Mouse (Mus musculus) embryo, embryonic 11 days (tissue): ENCODE measurements around the gene Ciita.

ENCODE experiments used
- DNase-seq: peaks from one replicate; pipeline ENCODE4 v3.0.0-alpha.2; 2015

Gene Ciita

DNA sequence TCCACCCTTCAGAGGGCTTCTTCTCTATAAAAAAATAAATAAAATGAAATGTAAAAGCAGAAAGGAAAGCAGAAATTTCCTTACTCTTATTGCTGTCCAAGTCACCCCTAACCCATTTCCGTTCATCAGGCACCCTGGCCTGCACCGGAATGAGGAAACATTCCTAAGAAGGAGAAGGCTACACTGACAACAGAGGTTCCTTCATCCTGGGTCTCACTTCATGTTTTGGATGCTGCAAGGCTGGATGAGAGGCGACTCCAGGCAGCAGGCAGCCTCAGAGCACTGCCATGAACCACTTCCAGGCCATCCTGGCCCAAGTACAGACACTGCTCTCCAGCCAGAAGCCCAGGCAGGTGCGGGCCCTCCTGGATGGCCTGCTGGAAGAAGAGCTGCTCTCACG, at the start of gene Ciita:
TSS of gene Ciita (plus strand) at position 203 of the 400 bp plus-strand sequence.
- DNase-seq, result no peak

DNA sequence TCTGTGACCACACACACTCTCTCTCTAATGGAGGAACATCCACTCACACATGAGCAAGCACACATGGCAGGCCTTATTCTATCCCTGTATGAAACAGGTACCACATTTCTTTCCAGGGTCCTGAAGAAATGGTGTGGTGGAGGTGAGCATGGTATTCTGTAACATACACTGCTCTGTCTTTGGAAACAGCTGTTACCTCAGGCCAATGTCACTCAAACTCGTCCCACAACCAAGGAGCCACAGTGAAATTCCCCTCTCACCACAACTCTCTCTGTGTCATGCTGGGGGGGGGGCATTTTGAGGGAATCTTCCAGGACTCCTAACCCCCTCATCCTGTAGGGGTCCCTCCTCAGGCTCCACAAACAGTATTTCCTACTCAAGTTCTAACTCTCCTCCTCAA, 47.9 kb upstream of the Ciita start:
- no peak for DNase-seq

DNA sequence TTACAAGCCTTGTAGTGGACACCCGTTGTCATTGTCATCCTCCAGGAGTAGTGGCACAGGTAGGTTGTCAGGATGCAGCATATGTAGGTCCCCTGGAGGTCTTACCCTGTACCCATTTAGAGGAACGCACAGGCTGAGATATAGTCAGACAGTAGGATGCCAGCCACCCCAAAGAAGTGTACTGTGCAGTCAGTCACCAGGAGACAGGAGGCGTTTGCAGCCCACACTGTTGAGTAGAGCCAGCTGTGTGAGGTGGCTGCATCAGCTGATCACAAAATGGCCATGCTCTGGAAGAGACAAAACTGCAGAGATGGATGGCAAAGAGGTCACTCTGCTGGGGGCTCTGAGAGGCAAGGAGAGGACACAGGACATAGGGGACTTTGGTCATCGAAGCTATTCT, 47.5 kb upstream of the Ciita start:
- no peak for DNase-seq

DNA sequence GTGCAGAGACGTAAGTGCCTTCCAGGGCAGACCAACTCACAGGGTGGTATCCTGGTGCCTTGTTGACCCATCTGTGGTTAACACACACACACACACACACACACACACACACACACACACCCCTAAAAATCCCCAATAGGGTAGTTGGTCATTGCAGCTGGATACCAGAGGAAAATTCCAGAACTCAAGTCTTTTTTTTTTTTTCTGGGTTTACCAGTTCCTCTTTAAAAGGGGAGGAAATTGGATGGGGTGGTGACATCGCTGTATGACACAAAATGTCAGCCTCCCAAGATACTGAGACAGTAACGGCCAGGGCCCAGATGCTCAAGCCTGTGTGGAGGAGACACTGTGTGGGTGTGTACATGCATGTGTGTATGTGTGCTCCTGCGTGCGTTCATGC, 46.5 kb upstream of the Ciita start:
- DNase-seq, result no peak

DNA sequence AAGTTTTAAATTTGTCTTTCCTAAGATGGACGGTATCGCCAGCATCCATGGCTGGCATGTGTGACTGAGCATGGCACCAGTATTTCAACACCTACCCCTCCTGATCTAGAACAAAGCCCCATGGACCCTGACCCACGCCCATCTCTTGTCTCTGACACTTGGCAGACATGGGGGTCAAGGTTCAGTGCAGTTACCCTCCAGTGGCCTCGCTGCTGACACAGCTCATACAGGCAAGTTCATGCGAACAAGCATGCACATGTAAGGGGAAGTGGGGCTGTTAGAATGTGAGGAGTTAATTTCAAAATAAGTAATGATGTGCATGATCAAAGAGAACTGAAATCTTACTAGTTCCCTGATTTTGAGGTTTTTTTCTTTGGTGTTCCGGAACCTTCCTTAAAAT, 43.7 kb upstream of the Ciita start:
- DNase-seq, result no peak

DNA sequence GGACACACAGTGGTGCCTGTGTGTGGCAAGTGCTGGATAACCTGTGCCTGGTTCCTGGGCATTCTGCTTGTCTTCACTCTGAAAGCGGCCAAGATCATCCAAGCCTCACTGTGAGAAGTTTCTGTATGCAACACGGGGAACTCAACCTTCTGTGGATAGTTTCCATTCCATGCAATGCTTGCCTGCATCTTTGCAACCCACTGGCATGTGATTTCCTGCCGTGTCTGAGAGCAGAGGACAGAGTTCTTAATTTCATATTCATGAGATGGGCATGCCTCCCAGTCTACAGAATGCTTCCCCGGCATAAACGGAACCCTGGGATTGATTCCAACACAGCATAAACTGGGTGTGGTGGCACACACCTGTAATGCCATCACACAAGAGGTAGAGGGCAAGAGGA, 41.8 kb upstream of the Ciita start:
- DNase-seq, result no peak

DNA sequence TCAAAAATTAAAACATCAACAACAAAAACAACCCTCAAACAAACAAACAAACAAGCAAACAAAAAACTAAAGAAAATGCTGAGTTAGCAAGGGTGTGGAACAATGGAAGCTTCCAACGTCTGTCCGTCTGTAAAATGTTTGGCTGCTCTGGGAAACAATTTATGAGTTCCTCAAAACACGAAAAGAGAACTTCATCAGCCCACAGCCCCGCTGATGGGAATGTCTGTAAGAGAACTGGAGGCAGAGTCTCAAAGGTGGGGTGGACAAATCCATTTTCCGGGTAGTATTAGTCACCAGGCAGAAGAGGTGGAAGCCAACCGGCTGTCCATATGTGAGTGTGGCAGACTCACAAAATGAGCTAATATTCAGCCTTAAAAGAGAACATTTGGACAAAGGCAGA, 38.5 kb upstream of the Ciita start:
- no peak for DNase-seq

DNA sequence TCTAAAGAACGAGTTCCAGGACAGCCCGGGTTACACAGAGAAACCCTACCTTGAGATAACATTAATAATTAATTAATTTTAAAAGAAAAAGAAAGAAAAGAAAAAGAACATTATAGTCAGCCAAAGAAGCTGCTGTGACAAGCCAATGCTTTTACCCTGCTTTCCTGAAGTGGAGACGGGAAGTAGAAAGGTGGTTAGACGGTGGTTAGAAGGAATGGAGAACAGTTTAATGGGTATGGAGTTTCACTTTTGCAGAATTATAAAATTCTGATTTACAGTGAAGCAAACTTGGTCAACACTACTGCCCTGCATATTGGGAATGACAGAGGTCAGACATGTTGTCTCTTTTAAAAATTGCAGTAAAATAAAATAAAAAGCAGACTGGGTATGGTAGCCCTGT, 38.1 kb upstream of the Ciita start:
- no peak for DNase-seq

DNA sequence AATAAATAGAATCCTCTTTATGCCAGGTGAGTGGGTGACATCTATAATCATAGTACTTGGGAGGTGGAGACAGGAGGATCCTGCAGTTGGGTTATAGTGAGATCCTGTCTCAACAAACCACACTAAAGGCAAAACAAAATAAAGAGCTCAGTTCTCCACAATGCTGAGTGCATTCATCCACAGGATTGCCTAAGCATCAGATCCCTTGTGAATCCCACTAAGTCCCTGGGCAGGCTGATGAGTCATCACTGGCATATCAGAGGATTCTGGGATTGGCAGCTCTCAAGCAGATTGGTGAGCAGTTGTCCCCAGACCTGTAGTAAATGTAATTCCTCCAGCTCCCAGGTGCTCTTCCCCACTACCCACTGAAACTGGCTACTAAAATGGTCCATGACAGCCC, 36.1 kb upstream of the Ciita start:
- DNase-seq, result no peak

DNA sequence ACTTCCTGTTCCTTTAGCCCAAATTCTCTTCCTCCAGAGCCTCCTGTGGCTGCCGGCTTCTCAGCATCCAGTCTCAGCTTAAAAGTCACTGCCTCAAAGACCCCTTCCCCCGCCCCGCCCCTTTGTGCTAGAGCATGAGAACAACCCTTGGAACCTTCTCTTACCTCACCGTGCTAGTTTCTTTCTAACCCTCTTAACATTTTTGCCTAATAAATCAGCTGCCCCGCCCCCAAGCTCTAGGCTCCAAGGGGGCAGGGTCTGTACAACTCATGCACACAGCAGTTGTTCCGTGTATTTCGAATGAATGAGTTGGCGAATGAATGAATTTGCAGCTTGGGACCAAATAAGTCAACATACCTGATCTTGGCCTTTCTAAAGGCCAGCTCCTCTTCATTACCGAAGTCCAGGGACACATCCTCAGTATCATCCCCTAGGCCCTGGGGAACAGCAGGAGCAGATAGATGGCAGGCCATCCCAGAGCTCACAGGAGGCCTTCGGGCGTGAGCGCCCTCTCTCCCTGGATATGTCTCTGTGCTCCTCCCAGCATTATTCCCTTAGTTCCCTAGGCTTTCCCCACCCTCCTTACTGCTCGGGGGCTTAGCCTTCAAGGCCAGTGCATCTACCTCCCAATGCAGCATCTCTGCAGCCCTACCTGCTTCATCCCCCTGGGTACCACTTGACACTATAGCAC, 33.1 kb upstream of the Ciita start:
- peak; percentile 59 for DNase-seq

DNA sequence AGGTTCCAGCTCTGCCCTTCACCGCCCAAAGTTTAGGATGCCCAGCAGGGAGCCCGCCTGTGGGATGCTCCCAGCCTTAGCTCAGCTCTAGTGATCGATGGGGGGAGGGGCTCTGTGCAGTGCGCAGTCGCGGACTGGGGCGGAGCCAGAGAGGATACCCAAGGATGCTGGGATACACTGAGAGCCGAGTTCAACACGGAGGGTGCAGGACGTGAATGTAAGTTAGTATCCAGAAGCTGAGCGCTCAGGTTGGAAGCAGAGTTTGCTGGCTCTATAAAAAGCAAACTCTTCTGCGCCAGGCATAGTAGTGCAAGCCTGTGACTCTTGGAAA, 32.6 kb upstream of the Ciita start, which contains the start of gene Tvp23a:
TSS of gene Tvp23a (minus strand) at position 99 of the 331 bp plus-strand sequence.
- DNase-seq, result peak; percentile 94

DNA sequence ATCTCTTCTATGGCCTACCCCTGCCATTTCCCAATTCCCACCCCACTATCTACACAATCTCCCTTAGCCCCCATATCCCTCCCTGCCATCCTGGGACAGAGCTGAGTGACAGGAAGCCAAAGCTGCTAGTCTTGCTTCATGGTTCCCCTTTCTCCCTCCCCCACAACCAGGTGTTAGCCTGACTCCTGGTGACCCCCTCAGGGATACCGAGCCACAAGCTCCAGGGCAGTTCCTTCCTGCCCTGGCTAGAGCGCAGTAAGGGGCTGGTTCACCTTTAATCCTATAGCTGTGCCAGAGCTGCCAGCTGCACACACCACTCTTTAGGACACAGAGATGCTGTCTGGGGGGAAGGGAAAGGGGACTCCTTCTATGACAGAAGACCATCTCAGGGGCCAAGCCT, 32.1 kb upstream of the Ciita start:
- no peak for DNase-seq

DNA sequence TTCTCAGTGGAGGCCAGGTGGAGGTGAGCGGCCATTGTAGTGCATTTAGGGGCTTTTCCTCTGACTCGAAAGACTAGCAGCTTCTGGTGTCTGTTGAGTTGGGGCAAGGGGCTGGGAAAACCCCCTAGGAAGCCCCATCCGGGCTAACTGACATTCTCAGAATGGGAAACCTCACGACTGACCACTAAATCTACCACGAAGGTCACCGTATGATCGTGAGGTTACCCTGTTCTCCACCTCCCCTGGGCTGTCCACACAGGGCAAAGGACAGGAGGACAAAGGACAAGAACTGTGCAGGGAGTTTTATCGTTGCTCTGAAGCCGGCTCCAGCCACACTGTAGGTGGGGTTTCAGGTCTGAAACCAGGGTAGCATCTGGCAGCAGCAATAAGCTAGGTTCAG, 30.9 kb upstream of the Ciita start:
- DNase-seq, result no peak

DNA sequence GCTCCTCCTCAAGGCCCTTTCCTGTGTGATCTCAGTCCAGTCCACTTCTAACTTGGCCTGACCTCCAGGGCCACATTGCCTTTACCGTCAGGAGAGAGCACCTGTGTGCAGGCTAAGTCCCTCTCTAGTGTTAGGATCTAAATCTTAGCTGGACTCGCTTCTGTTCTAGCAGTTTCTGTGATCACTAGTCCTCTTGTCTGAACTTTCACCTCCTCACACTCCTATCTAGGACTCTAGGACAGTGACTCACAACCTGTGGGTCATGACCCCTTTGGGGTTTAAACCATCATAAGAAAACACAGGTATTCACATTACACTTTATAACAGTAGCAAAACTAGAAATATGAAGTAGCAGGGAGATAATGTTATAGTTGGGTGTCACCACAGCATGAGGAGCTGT, 28.0 kb upstream of the Ciita start:
- no peak for DNase-seq

DNA sequence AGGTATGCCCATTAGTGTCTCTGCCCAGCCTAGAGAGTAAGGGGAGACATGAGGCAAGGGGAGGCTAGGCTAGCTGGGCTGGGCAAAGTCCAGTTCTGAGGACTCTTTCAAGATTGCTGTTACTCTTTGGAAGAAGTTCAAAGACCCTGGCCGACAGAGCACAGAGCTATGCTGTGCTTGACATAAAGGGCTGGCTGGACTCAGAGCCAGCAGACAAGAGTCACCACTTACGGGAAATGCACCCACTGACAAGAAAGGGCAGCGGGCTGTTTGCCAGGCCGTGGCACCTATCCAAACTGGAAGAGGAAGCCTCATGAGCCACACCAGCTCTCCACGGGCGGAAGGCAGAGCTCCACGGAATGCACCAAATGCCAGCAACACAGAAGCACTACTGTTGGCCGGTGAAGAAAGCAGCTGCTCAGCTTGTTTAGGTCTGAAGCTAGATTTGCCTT, 27.4 kb upstream of the Ciita start:
- DNase-seq, result no peak

DNA sequence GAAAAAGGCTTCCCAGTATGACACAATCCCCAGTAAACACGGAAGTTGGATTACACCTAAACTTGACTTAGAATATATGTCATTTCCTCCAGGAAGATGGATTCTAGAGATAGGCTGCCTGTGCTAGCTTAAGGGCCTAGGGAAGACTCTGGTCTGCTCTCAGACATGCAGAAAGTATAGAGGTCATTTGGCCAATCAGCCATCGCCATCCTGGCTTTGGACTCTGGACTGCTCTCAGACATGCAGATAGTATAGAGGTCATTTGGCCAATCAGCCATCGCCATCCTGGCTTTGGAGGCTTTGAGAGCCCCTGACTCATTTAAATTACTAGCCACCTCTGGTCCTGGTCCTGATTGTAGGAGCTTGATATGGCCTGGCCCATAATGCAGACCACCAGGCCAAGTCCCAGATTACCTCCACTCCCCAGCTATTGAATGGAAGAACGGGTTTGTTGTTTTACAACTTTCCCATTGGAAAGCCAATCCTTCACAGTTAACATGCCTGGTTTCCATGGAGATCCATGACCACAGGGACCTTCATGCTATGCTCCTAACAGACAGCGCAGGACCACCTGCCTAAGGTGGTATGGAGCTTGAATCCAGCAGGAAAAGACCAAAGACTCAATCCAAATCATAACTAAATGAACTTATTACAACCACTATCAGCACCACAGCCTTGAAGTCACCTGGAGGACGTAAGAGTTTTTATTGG, 25.8 kb upstream of the Ciita start:
- DNase-seq, result no peak

DNA sequence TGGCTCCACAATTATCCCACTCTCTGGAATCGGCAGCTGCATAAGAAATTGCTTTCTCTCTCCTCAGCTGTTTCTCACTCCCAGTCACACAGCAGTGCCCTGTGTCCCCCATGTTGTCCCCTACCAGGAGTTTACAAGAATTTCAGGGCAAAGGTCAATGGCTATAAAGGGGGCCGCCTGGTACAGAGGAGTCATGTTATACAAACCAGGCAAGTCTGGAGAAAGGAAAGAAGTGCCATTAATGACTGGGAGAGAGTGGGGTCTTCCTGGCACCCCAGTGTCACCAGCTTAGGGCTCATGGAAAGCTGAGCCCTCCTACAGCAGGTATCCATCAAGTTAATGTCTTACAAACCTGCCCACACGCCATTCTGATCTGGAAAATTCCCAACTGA, 25.3 kb upstream of the Ciita start:
- DNase-seq, result peak; percentile 39

DNA sequence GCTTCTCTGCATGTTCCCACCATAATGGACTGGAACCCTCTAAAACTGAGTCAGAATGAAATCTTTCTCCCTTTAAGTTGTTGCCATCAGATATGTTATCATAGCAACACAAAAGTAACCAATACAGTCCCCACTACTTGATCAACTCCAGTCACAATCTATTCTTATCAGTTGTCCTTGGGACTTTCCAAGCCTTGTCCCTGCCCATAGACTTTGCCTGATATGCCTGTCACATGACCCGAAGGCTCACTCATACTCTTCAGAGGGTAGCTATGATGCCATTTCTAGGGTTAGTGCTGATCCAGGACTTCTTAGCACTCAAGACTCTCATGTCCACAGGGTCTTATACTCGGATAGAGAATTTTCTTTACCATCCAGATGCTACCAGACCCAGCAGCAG, 19.7 kb upstream of the Ciita start:
- DNase-seq, result no peak

DNA sequence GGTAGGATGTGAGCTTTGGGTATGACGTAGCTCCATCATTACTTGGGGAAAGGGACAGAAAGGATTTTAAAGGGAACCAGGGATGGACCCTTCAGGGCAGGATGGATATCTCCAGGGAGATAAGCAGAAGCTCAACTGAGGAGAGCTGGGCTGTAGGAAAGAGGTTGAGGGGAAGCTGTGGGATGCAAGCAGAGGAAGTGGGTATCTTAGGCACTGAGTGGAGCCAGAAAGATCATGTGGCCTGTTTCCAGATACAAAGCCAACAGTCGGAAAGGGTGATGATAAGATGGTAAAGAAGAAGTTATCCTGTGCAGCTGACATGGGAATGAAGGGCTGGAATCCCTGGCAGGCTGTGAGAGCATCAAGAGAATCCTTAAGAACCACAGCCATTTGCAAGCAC, 18.7 kb upstream of the Ciita start:
- no peak for DNase-seq

DNA sequence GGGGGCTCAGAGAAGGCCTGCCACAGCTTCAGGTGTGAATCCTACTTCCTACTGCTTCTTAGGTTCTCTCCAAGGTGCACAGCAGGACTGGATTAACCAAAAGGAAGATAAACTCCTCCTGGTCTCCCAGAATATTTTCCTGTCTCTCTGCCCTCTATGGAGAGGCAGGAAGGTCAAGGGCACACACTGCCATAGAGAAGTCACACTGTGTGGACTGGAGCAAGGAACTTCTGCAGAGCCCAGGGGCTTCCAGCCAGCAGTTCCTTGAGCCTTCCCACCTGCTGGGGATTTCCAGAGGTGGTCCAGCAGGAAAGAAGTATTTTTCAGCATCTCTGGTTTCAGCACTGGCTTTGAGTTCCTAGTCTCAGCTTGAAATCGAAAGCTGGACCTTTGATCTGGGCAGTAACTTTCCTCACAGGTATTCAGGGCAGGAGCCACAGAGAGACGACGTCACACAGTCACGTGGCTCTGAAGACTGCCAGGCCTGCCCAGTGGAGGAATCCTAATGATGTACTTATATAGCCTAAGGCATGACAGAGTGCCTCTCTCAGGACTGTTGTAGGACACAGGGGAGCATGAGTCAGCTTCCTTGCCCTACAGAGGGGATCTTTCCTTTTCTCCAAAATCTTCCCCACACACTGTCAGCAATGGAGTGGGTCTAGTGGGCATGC, 14.7 kb upstream of the Ciita start:
- DNase-seq, result no peak

DNA sequence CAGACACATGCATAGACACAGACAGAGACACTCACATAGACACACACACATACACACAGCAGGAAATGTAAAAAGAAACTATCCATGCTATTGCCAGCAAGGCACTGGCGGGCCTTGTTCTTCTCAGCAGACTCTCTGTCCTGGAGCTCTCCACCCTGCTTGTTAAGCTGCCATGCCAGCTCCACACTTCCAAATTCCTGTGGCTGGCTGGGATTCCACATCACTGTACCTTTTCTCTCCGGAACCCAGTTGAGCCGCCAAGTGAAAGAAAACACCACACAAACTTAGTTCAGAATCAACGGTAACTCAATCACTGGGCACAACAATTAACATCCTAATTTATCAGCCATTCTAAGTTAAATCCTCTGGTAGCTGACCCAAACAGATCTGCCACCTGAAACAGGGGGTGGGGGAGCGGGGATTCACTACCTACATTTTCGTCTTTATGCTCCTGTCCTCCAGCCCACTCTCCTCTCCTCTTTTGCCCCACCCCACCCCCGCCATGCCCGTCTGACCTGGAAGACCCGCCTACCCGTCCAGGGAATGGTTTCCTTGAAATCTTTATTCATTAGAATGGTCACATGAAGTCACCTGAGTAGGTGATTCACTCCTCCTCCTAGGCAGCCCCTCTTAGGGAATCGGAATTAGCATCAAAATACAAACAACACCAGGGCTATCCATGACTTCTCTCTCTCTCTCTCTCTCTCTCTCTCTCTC, 12.3 kb upstream of the Ciita start:
- DNase-seq, result no peak

DNA sequence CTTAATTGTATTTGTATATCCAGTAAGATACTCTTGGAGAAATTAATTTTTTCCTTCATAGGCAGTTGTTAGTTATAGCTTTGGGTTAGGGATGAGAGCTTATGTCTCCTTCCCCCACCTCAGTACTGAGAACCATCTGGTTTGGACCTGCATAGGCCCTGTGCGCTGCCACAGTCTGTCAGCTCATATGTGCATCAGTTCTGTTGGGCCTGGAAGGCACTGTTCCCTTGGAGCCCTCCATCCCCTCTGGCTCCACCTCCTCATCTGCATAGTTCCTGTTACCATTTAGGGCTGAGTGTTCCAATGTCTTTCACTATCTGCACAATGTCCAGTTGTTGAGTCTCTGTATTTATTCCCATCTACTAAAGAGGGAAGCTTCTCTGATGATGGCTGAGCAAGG, 11.7 kb upstream of the Ciita start:
- no peak for DNase-seq

DNA sequence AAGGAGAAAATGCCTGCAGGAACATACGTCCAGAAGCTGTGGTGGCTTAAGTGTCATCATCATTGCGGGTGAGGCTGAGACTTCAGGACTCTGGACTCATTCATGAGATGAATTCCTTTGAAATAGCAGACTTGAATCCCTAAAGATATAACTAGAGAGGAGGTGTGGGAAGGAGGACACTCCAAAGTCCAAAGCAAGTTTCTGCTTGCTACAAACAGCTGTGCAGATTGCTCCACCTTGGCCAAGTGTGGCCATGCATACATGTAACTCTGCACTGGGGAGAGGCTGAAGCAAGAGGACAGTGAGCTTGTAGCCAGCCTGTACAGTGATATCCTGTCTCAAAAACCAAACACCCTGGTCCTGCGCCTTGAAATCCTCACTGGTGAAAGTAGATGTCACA, 7.9 kb upstream of the Ciita start:
- no peak for DNase-seq

DNA sequence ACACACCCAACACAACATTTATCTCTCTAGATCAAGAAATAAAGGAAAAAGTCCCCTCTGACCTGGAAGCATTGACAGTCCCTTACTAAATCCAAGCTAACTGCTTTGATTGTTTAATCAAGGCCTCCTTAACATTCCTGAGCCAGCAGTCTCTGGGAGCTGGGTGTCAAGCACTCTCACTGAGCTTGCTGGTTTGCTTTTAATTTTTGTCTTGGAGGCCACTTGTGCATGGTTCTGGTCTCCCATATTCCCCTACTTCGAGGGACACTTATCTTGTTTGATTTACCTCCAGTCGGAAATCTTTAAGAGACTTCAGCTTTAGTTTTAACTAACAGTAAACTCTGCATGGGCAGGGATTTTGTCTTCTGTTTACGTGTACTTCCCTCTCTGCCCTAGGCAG, 4.9 kb upstream of the Ciita start:
- DNase-seq, result no peak
